Mouse (Mus musculus) lung, embryonic 16.5 days (tissue): ENCODE results near the gene Cyp4v3. TPM values are rescaled to one million over a fixed set of nuclear protein-coding genes. Genes with fewer than 3 reads are reported as not detected.

Experiments used
- ATAC-seq: fragments of 200-750 bp; cut with Nextera tagmentation; 2 replicates; pipeline ENCODE4 v1.8.0; 2017; ENCODE audit warnings: low read depth, mild to moderate bottlenecking, moderate library complexity
- H3K27ac ChIP-seq: fragments of 300-500 bp; sonication (generic); 2 replicates; pipeline ENCODE4 v1.5.1; 2014; ENCODE audit warnings: mild to moderate bottlenecking, control low read depth, low read length
- H3K27me3 ChIP-seq: fragments of 300-500 bp; sonication (generic); 2 replicates; pipeline ENCODE4 v1.6.1; 2014; ENCODE audit warnings: low read depth, low read length, mixed read lengths; ENCODE audit not compliant: control insufficient read depth, insufficient read depth
- H3K36me3 ChIP-seq: fragments of 300-500 bp; sonication (generic); 2 replicates; pipeline ENCODE4 v1.6.1; 2014; ENCODE audit warnings: low read length; ENCODE audit not compliant: control insufficient read depth, insufficient read depth
- H3K4me1 ChIP-seq: fragments of 300-500 bp; sonication (generic); replicated peaks from 2 replicates; pipeline ENCODE4 v1.6.1; 2014; ENCODE audit warnings: low read length, mixed read lengths; ENCODE audit not compliant: control insufficient read depth, insufficient read depth
- H3K4me2 ChIP-seq: fragments of 300-500 bp; sonication (generic); 2 replicates; pipeline ENCODE4 v1.6.1; 2014; ENCODE audit warnings: low read depth, low read length, control low read depth
- H3K4me3 ChIP-seq: fragments of 300-500 bp; sonication (generic); 2 replicates; pipeline ENCODE4 v1.5.1; 2014; ENCODE audit warnings: mild to moderate bottlenecking, low read length, control low read depth
- H3K9ac ChIP-seq: fragments of 300-500 bp; sonication (generic); 2 replicates; pipeline ENCODE4 v1.6.1; 2014; ENCODE audit warnings: low read length, control low read depth
- H3K9me3 ChIP-seq: fragments of 300-500 bp; sonication (generic); 2 replicates; pipeline ENCODE4 v1.6.1; 2016; ENCODE audit warnings: low read length; ENCODE audit not compliant: control insufficient read depth
- WGBS: fragments of 180-500 bp; shearing (Covaris S2); extraction: QIAGEN DNeasy Blood & Tissue Kit; methylation state at CpG from one replicate; pipeline ENCODE4 v1.1.7; 2014; 5-methylcytosine and 5-hydroxymethylcytosine counted together
- polyA plus RNA-seq: library from polyadenylated mRNA; unstranded; fragments of >200 nt; fragmentation: Nextera tagmentation; extraction: Ambion mirVana; gene quantifications from 2 replicates; pipeline ENCODE4 v1.2.1, GENCODE M21; 2015

Gene Cyp4v3
- polyA plus RNA-seq, 1 experiment from 2014 or later = 1.4 TPM

DNA sequence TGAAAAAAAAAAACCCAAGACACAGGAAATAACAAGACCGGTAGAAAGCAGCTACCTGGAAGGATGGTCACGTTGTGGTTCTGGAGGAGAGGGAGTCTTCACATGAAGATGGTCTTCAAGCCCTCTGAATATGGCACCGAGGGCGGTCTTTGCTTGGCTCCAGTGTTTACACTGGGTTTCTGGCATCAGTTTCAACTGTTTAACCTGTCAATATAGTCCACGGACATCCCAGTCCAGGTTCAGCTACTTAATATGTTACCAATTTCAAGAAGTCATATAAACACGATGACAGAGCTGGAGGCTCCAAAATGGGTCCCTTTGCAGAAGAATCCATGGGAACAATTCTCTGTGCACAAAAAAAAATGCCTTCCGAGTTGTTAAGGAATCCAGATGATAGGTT, 38.3 kb downstream of the Cyp4v3 start, which contains the start of gene Klkb1:
TSS of gene Klkb1 (minus strand) at position 173 of the 400 bp plus-strand sequence.
- no peak within 1 kb of the TSS for H3K27ac ChIP-seq
- no peak within 1 kb of the TSS for H3K9ac ChIP-seq
- H3K36me3 ChIP-seq = no peaks in the 10 kb centered on the region
- H3K4me3 ChIP-seq = no peak within 1 kb of the TSS
- no peaks in the 10 kb centered on the region for H3K27me3 ChIP-seq
- 71% methylated on average over 7 of the region's 7 CpGs for WGBS
- H3K9me3 ChIP-seq = no peaks in the 10 kb centered on the region
- H3K4me2 ChIP-seq = no peak within 1 kb of the TSS
- ATAC-seq = no peak
- H3K4me1 ChIP-seq = no peaks in the 10 kb centered on the region

DNA sequence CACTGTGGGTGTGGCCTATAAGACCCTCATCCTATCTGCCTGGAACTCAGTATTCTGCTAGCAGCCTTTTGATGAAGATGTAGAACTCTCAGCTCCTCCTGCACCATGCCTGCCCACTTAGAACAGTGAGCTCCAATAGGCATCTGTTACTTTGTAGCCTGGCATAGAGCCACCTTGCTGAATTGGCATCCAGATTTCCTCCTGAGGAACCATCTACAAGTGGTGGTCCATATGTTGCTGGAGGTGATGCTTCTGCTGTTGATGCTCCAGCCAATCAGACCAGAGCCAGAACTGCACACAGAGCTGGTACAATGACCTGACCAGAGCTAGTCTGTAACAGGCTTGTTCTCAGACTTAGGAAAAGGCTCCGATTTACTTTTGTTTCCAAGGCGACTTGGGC, 41.2 kb downstream of the Cyp4v3 start:
- H3K27me3 ChIP-seq = no peaks in the 10 kb centered on the region
- H3K9me3 ChIP-seq = no peaks in the 10 kb centered on the region
- H3K36me3 ChIP-seq = no peaks in the 10 kb centered on the region
- H3K4me2 ChIP-seq = no peak overlapping the region
- no peak overlapping the region for H3K4me3 ChIP-seq
- no peaks in the 10 kb centered on the region for H3K4me1 ChIP-seq
- 85% methylated on average over 2 of the region's 2 CpGs for WGBS
- H3K27ac ChIP-seq = no peak overlapping the region
- no peak overlapping the region for H3K9ac ChIP-seq
- ATAC-seq = no peak

DNA sequence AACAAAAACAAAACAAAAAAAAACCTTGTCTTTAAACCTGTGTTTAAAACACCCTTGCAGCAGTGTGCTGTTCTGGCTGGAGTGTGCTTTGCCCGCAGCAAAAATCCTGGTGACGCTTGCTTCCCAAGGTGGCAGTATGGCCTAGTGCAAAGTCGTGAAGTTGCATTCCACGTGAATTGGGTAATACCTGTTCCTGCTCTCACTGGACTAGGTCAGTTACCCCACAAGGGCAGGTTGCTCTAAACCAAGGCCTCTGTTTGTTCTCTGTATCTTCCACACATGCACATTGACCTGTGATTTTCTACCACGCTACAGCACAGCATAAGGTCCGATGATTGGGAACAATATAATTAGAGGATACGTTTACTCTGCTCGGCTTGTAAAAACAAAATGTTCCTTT, 51.4 kb downstream of the Cyp4v3 start:
- Histone ChIP-seq H3K36me3 (no peaks in the 10 kb centered on the region), H3K4me3 (no peak overlapping the region), H3K27ac (no peak overlapping the region), H3K4me2 (no peak overlapping the region), H3K9ac (no peak overlapping the region), H3K27me3 (no peaks in the 10 kb centered on the region), H3K4me1 (no peaks in the 10 kb centered on the region), H3K9me3 (no peaks in the 10 kb centered on the region)
- 62% methylated on average over 8 of the region's 8 CpGs for WGBS
- no peak for ATAC-seq

DNA sequence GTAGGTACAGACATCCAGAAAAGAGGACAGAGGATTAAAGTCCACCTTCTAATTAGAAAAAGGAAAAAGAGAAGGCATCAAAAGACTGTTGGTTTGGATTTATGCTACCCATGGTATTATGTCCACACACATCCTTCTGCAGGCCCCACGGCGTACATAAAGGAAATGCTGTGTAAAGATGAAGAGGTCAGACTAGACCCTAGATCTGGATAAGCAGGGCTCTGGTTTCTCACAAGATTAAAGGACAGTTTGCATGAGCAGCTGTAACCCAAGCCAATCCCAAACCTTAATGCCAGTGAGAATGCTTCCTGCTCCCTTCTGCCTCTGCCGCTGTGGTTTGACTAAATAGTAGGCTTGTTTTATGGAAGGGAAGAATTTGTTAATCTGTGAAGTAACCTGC, 55.6 kb downstream of the Cyp4v3 start:
- no peaks in the 10 kb centered on the region for H3K4me1 ChIP-seq
- no peak overlapping the region for H3K27ac ChIP-seq
- no peak overlapping the region for H3K9ac ChIP-seq
- no peaks in the 10 kb centered on the region for H3K27me3 ChIP-seq
- no peak for ATAC-seq
- no peak overlapping the region for H3K4me2 ChIP-seq
- no peaks in the 10 kb centered on the region for H3K36me3 ChIP-seq
- 61% methylated on average over 3 of the region's 3 CpGs for WGBS
- H3K4me3 ChIP-seq = no peak overlapping the region
- H3K9me3 ChIP-seq = no peaks in the 10 kb centered on the region

DNA sequence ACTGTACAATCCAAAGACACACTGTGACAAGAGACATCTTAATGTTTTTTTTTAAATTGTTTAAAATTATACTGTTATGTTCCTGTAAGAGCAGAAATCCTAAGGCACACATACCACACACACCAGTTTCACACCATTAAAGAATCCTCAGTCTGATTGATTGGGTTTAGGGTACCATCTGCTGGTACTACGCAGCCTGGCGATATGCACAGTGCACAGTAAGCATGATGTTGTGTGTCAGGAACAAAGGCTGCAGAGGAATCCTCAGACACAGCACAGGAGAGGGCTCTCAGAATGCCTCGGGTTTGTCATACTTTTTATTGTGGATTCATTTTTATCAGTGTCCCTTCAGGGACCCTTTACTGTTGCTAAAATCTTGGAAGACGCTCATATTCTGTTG, 58.7 kb downstream of the Cyp4v3 start:
- Histone ChIP-seq H3K4me1 (no peaks in the 10 kb centered on the region), H3K27ac (no peak overlapping the region), H3K9ac (no peak overlapping the region), H3K9me3 (no peaks in the 10 kb centered on the region), H3K36me3 (no peaks in the 10 kb centered on the region), H3K4me3 (no peak overlapping the region), H3K4me2 (no peak overlapping the region), H3K27me3 (no peaks in the 10 kb centered on the region)
- 72% methylated on average over 4 of the region's 4 CpGs for WGBS
- no peak for ATAC-seq

DNA sequence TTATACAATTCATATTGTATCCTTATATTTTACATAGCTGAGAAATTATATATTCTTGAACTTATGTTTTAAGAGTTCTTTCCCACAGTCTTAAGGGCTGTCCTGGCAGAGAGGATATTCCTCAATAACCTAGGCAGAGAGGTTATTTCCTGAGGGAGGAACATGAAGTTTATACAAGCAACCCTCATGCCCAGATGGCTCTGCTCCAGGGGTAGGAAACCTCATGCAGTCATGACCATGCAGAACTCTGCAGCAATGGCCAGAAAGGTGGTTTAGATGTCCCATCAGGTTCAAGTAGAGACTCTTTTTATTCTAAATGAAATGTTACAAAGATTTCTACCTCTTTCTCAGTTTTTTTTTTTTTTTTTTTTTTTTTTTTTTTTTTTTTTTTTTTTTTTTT, 64.0 kb downstream of the Cyp4v3 start:
- ATAC-seq = no peak
- H3K27me3 ChIP-seq = no peaks in the 10 kb centered on the region
- no peak overlapping the region for H3K4me3 ChIP-seq
- no peaks in the 10 kb centered on the region for H3K9me3 ChIP-seq
- H3K4me1 ChIP-seq = peaks cover 7% of the 10 kb centered on the region; the same call in 1 of the 2 replicates
- H3K36me3 ChIP-seq = no peaks in the 10 kb centered on the region
- no peak overlapping the region for H3K27ac ChIP-seq
- no peak overlapping the region for H3K9ac ChIP-seq
- H3K4me2 ChIP-seq = no peak overlapping the region

DNA sequence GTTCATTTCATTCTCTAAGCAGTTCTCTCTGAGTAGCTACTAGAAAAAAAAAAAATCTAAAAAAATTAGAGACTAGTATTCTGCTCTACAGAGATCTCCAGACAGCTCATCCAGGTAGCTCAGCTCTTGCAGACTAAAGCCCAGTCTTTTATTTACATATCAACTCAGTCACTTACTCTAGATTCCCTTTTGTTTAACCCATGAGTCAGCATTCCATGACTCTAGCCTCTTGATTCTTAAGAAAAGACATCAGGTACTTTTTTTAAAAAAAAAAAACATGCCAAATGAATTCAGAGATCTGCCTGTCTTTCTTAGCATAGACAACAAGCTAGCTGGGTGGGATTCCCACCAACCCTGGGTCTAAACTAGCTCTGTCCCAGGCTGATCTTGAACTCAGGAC, 64.5 kb downstream of the Cyp4v3 start:
- Histone ChIP-seq H3K4me3 (no peak overlapping the region), H3K36me3 (no peaks in the 10 kb centered on the region), H3K27me3 (no peaks in the 10 kb centered on the region), H3K4me1 (peaks cover 7% of the 10 kb centered on the region; the same call in 1 of the 2 replicates), H3K4me2 (no peak overlapping the region), H3K9me3 (no peaks in the 10 kb centered on the region), H3K9ac (no peak overlapping the region), H3K27ac (no peak overlapping the region)
- ATAC-seq = no peak

DNA sequence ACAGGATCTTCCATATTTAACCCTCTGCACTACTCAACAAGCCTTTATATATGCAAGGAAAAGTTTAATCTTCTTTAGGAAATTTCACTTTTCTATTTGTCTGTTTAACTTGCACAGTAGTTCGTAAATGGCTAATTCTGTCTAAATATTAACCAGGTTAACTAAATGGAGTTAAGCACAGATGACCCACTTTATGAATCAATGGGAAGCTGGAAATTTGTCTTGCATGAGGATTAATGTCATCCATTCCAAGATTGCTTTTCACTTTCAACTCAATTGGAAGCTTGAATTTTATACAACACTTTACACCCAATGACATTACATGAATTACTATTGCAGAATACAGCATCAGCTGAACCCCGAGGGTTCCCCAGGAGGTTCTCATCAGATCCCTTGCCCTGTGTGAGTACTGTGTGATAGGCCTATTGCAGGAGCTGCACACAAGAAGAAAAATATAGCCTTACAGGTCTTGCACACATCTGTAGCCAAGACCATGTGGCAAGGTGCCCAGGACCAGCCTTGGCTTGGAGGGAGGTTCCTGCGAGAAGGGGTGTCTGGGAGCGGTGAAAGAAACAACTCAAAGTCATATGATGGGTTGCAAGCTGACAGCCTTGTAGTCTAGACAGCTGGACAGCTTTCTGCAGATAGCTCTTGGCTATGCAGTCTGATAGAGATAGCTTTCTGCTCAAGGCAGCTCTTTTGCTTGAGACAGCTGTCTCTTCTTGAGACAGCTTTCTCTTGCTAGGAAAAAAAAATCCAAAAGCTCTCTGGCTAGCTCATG, 65.2 kb downstream of the Cyp4v3 start:
- no peaks in the 10 kb centered on the region for H3K9me3 ChIP-seq
- H3K4me1 ChIP-seq = peaks cover 7% of the 10 kb centered on the region; the same call in 1 of the 2 replicates
- H3K36me3 ChIP-seq = no peaks in the 10 kb centered on the region
- no peak overlapping the region for H3K27ac ChIP-seq
- no peaks in the 10 kb centered on the region for H3K27me3 ChIP-seq
- ATAC-seq = peak; percentile 82
- H3K4me2 ChIP-seq = no peak overlapping the region
- no peak overlapping the region for H3K9ac ChIP-seq
- H3K4me3 ChIP-seq = no peak overlapping the region
- 52% methylated on average over 4 of the region's 4 CpGs for WGBS

DNA sequence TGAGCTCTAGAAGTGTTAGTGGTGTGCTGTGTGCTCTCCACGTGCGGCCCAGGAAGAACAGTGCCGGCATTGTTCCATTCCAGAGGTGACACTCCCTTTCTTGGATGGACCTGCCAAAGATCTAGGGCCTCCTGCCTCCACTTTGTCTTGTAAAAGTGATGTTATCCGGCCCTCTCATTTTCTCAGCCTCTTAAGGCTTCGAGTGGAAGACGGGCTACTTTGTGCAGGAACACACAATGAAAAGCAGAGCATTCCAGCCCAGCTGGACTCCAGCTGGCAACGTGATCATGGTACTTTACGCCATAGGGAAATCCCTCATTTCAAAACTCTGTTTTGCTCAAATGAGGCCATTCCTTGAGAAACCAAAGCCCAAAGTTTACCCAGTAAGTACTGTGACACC, 66.0 kb downstream of the Cyp4v3 start:
- Histone ChIP-seq H3K36me3 (no peaks in the 10 kb centered on the region), H3K9me3 (no peaks in the 10 kb centered on the region), H3K4me2 (no peak overlapping the region), H3K27ac (peak overlapping the region; percentile 12; the same call in 1 of the 2 replicates), H3K9ac (no peak overlapping the region), H3K4me3 (no peak overlapping the region), H3K4me1 (peaks cover 7% of the 10 kb centered on the region; the same call in 1 of the 2 replicates), H3K27me3 (no peaks in the 10 kb centered on the region)
- ATAC-seq = peak; percentile 57
- 48% methylated on average over 8 of the region's 8 CpGs for WGBS
